In the genomic region with DNA sequence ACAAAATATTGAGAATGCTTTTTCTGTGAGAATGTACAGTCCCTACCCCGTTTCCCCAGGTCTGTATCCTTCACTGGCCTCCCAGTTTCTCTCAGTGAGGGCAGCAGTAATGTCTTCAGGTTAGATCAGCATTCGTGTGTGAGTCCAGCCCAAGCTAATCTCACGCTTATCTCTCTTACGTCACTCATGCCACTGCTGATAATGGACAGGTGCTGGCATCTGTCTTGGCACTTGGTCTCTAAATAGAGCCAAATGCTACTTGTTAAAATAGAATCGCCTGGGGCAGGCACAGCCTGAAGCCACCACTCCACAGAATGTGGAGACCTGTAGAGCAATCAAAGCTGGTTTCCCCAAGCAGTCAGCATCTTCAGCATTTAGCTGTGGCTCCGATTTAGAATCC, we compare ENCODE assay signal across 1 mouse cellular context.
TF ChIP-seq lines count a peak whose summit lies in the region.

No protein-coding gene starts in this region.

TF ChIP-seq in myocyte, 11 proteins besides CTCF, POLR2A, EP300 and RAD21:
- TF ChIP-seq POLR2AphosphoS2 (IDR thresholded peaks at IDR 0.05; ENCODE audit: insufficient read length, low read depth) (no peak), TCF12 (IDR thresholded peaks at IDR 0.05; ENCODE audit: insufficient read depth, poor library complexity, severe bottlenecking) (peak; percentile 69), TCF3 (IDR thresholded peaks at IDR 0.05; ENCODE audit: insufficient read length, low read depth) (no peak), E2F4 (IDR thresholded peaks at IDR 0.05; ENCODE audit: insufficient read depth) (no peak), MYOG (IDR thresholded peaks at IDR 0.05; ENCODE audit: control insufficient read depth in 1 of 3, insufficient read depth in 1 of 3, insufficient read length in 2 of 3, low read depth in 2 of 3) (peak in 1 of 3 experiments; percentile 69), CEBPB (IDR thresholded peaks at IDR 0.05; ENCODE audit: insufficient read depth, poor library complexity, severe bottlenecking) (no peak), USF1 (IDR thresholded peaks at IDR 0.05; ENCODE audit: low read depth) (no peak), MYOD1 (IDR thresholded peaks at IDR 0.05; ENCODE audit: control insufficient read depth in 1 of 3, insufficient read length in 2 of 3, low read depth in 2 of 3) (peak in 2 of 3 experiments; percentile 49 to 83), SRF (IDR thresholded peaks at IDR 0.05; ENCODE audit: control insufficient read depth, insufficient read length, low read depth) (no peak), REST (IDR thresholded peaks at IDR 0.05; ENCODE audit: insufficient read depth, insufficient read length) (no peak), MAX (IDR thresholded peaks at IDR 0.05; ENCODE audit: low read depth) (no peak)
TF ChIP-seq in myocyte: peak in this region for 3.
